13 mouse cellular contexts compared by ENCODE assay signal in the genomic region with DNA sequence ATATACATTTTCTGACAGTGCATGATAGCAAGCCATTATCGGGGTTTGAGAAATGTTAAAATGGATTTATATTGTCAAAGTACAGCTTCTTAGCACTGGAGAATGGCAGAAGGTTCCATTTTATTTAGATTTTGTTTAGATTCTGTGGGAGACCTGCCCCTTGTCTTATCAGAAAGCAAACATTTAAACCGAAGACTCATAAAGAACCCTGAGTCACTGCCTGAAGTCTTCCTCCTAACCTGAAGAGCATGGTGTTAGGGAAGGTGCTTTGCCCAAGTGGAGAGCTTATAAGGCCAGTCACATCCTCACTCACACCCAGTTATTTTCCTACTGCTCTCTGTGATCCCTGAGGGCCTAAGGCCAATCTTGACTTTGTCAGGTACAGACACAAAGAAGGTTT.
"Had no signal": no experiment of that assay in that cellular context is flagged by ENCODE, and none has a peak within 500 bp of the region (broad histone marks: within the 10 kb centered on the region; RNA-seq: fewer than 3 reads in every experiment).

No protein-coding gene starts in this region.

- H3K27ac ChIP-seq: limb, embryonic 10.5 days; limb, embryonic 13.5 days; macrophage had no signal

- H3K9me3 ChIP-seq: limb, embryonic 10.5 days; limb, embryonic 13.5 days; megakaryocyte, embryonic 14.5 days had no signal

- H3K27me3 ChIP-seq: megakaryocyte, embryonic 14.5 days had no signal

- H3K4me3 ChIP-seq: limb, embryonic 10.5 days; limb, embryonic 13.5 days; megakaryocyte, embryonic 14.5 days had no signal

- H3K4me1 ChIP-seq: limb, embryonic 10.5 days; limb, embryonic 13.5 days had no signal

- H3K36me3 ChIP-seq: limb, embryonic 10.5 days; limb, embryonic 13.5 days had no signal

- H3K9ac ChIP-seq: limb, embryonic 13.5 days; lung, embryonic 14.5 days had no signal

- ATAC-seq: intestine, embryonic 16.5 days; lung, postnatal 0 days had no signal

- DNase-seq: kidney, adult 18-20 months; kidney, postnatal 25 days; lung, embryonic 14.5 days; midbrain, embryonic 14.5 days; thymus, adult 18-20 months; thymus, postnatal 36 days had no signal

- H3K4me2 ChIP-seq: limb, embryonic 13.5 days; lung, embryonic 14.5 days; midbrain, embryonic 11.5 days had no signal
